Mouse (Mus musculus): ENCODE measurements around the gene Arhgap17. TPM values are rescaled to one million over a fixed set of nuclear protein-coding genes. Genes with fewer than 3 reads are reported as not detected.

The Arhgap17 gene
- 1.8 and 3.4 TPM in 2 replicates for polyA plus RNA-seq (2021; fragmentation: Nextera tagmentation)
- long read RNA-seq, experiment 1, partial matches to known transcripts, result 3 of 14 reads
- long read RNA-seq, experiment 1, other reads (novel, unspliced or antisense), result 3 of 14 reads
- long read RNA-seq, experiment 2, partial matches to known transcripts, result 1 of 2 reads
- long read RNA-seq, experiment 2, other reads (novel, unspliced or antisense), result 1 of 2 reads

DNA sequence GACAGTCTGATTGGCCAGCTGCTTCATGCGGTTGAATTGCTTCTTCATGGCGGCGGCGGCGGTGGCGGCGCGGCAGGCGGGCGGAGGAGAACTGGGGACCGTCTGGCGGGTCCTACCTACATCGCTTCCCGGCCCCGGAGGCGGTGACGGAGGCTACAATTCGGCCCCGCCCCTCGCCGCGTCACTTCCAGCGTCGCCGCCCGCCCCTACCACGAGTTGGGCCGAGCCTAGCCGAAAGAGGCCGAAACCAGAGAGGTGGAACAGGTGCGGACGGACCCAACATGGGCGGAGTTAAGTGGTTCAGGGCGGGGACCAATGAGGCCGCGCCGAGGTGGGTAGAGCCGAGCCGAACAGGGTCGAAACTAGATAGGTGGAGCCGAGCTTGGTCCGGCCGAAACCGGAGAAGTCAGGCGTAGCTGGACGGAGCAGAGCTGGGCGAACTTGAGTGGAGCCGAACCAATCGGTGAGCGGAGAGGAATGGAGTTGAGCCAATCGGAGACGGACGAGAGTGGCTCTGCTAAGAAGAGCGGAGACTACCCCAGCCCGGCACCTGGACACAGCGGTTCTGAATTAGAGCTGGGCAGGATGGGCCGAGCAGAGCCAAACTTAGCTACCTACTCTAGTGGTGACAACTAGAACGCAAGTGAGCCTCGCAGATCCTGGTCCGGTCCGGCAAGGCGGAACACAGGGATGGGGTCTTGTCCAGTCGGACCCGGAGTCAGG is at the start of gene Arhgap17, which contains the start of gene Lcmt1:
Arhgap17 (minus strand) TSS at position 157 of the 723 bp plus-strand sequence.
Lcmt1 (plus strand) TSS at position 26 of the 723 bp plus-strand sequence.

Other genes starting within 250 kb of the Arhgap17 start
- 38.9 and 44.7 TPM in 2 replicates for gene Tnrc6a, start 246.0 kb downstream of the Arhgap17 start, polyA plus RNA-seq (2021; fragmentation: Nextera tagmentation)
- 0.05 and 0.20 TPM in 2 replicates for gene Slc5a11, start 155.1 kb downstream of the Arhgap17 start, polyA plus RNA-seq (2021; fragmentation: Nextera tagmentation)
- 146 and 162 TPM in 2 replicates for gene Lcmt1, start 131 bp downstream of the Arhgap17 start, polyA plus RNA-seq (2021; fragmentation: Nextera tagmentation)
- gene Aqp8, start 92.4 kb upstream of the Arhgap17 start, polyA plus RNA-seq (2021; fragmentation: Nextera tagmentation), result not detected in 2 replicates
- gene Zkscan2, start 130.5 kb upstream of the Arhgap17 start, polyA plus RNA-seq (2021; fragmentation: Nextera tagmentation), result 1.1 TPM in 2 replicates

All from left cerebral cortex, adult 6 months (tissue).